Mouse (Mus musculus): ENCODE data around the gene Tgtp2. TPM values are rescaled to one million over a fixed set of nuclear protein-coding genes. Genes with fewer than 3 reads are reported as not detected.
A peak's percentile ranks its signal among the peaks of the same experiment; 100 is the strongest.

Tgtp2 gene
- polyA plus RNA-seq, 1 experiment, result 0.12 TPM

- H3K27me3 ChIP-seq (ENCODE audit: control insufficient read depth, insufficient read depth, insufficient read length), result no peaks in the 10 kb centered on the region
- TF ChIP-seq MAX (IDR thresholded peaks at IDR 0.05) (no peak), MYOD1 (IDR thresholded peaks at IDR 0.05; ENCODE audit: control insufficient read depth, insufficient read length, low read depth) (no peak), USF1 (IDR thresholded peaks at IDR 0.05; ENCODE audit: low read depth) (no peak), MYOG (IDR thresholded peaks at IDR 0.05; ENCODE audit: control insufficient read depth, extremely low read depth, insufficient read length) (no peak), CTCF (IDR thresholded peaks at IDR 0.05; ENCODE audit: control insufficient read depth, insufficient read depth, insufficient read length) (peak; percentile 56), CEBPB (IDR thresholded peaks at IDR 0.05; ENCODE audit: low read depth) (no peak)
- no peaks in the 10 kb centered on the region for H3K79me3 ChIP-seq (ENCODE audit: low read depth)
- H3K36me3 ChIP-seq (ENCODE audit: control insufficient read depth, insufficient read depth), result no peaks in the 10 kb centered on the region
- H3K4me3 ChIP-seq (ENCODE audit: insufficient read depth, poor library complexity, severe bottlenecking), result no peak overlapping the region
- H3K79me2 ChIP-seq (ENCODE audit: control insufficient read depth, insufficient read depth), result no peaks in the 10 kb centered on the region
- no peak overlapping the region for H3ac ChIP-seq (ENCODE audit: control insufficient read depth, insufficient read length, low read depth)
These were observed 39.2 kb upstream of the Tgtp2 start for GRCm38 (mm10) chr11:49103047-49103693.

GRCm38 (mm10) chr11:49101500-49101899 is 37.5 kb upstream of the Tgtp2 start:
- TF ChIP-seq MYOG (IDR thresholded peaks at IDR 0.05; ENCODE audit: control insufficient read depth, extremely low read depth, insufficient read length) (no peak), MYOD1 (IDR thresholded peaks at IDR 0.05; ENCODE audit: control insufficient read depth, insufficient read length, low read depth) (no peak), USF1 (IDR thresholded peaks at IDR 0.05; ENCODE audit: low read depth) (no peak), CTCF (IDR thresholded peaks at IDR 0.05; ENCODE audit: control insufficient read depth, insufficient read depth, insufficient read length) (no peak), FOSL1 (IDR thresholded peaks at IDR 0.05; ENCODE audit: insufficient read depth, low read length, poor library complexity, severe bottlenecking) (no peak), CEBPB (IDR thresholded peaks at IDR 0.05; ENCODE audit: low read depth) (no peak), MAX (IDR thresholded peaks at IDR 0.05) (no peak)
- H3K27me3 ChIP-seq (ENCODE audit: control insufficient read depth, insufficient read depth, insufficient read length), result no peaks in the 10 kb centered on the region
- no peaks in the 10 kb centered on the region for H3K36me3 ChIP-seq (ENCODE audit: control insufficient read depth, insufficient read depth)
- no peaks in the 10 kb centered on the region for H3K79me2 ChIP-seq (ENCODE audit: control insufficient read depth, insufficient read depth)
- no peak overlapping the region for H3K4me3 ChIP-seq (ENCODE audit: insufficient read depth, poor library complexity, severe bottlenecking)
- H3ac ChIP-seq (ENCODE audit: control insufficient read depth, insufficient read length, low read depth), result no peak overlapping the region
- H3K79me3 ChIP-seq (ENCODE audit: low read depth), result no peaks in the 10 kb centered on the region

GRCm38 (mm10) chr11:49100409-49100808 is 36.4 kb upstream of the Tgtp2 start:
- H3K36me3 ChIP-seq (ENCODE audit: control insufficient read depth, insufficient read depth), result no peaks in the 10 kb centered on the region

GRCm38 (mm10) chr11:49095367-49095766 is 31.4 kb upstream of the Tgtp2 start:
- no peaks in the 10 kb centered on the region for H3K36me3 ChIP-seq (ENCODE audit: control insufficient read depth, insufficient read depth)
- no peak overlapping the region for H3ac ChIP-seq (ENCODE audit: control insufficient read depth, insufficient read length, low read depth)
- H3K27me3 ChIP-seq (ENCODE audit: control insufficient read depth, insufficient read depth, insufficient read length), result no peaks in the 10 kb centered on the region
- TF ChIP-seq CEBPB (IDR thresholded peaks at IDR 0.05; ENCODE audit: low read depth) (no peak), MAX (IDR thresholded peaks at IDR 0.05) (no peak), MYOG (IDR thresholded peaks at IDR 0.05; ENCODE audit: control insufficient read depth, extremely low read depth, insufficient read length) (no peak), MYOD1 (IDR thresholded peaks at IDR 0.05; ENCODE audit: control insufficient read depth, insufficient read length, low read depth) (no peak), FOSL1 (IDR thresholded peaks at IDR 0.05; ENCODE audit: insufficient read depth, low read length, poor library complexity, severe bottlenecking) (no peak)
- H3K79me2 ChIP-seq (ENCODE audit: control insufficient read depth, insufficient read depth), result no peaks in the 10 kb centered on the region
- H3K79me3 ChIP-seq (ENCODE audit: low read depth), result no peaks in the 10 kb centered on the region
- no peak overlapping the region for H3K4me3 ChIP-seq (ENCODE audit: insufficient read depth, poor library complexity, severe bottlenecking)

More at GRCm38 (mm10) chr11:49100409-49100808, 36.4 kb upstream of the Tgtp2 start:
- no peaks in the 10 kb centered on the region for H3K27me3 ChIP-seq (ENCODE audit: control insufficient read depth, insufficient read depth, insufficient read length)
- no peaks in the 10 kb centered on the region for H3K79me3 ChIP-seq (ENCODE audit: low read depth)
- H3K4me3 ChIP-seq (ENCODE audit: insufficient read depth, poor library complexity, severe bottlenecking), result no peak overlapping the region
- H3ac ChIP-seq (ENCODE audit: control insufficient read depth, insufficient read length, low read depth), result no peak overlapping the region
- H3K79me2 ChIP-seq (ENCODE audit: control insufficient read depth, insufficient read depth), result no peaks in the 10 kb centered on the region
- TF ChIP-seq FOSL1 (IDR thresholded peaks at IDR 0.05; ENCODE audit: insufficient read depth, low read length, poor library complexity, severe bottlenecking) (no peak), USF1 (IDR thresholded peaks at IDR 0.05; ENCODE audit: low read depth) (no peak), MAX (IDR thresholded peaks at IDR 0.05) (no peak)

GRCm38 (mm10) chr11:49093861-49094660 is 30.1 kb upstream of the Tgtp2 start:
- TF ChIP-seq MYOG (IDR thresholded peaks at IDR 0.05; ENCODE audit: control insufficient read depth, extremely low read depth, insufficient read length) (no peak), CTCF (IDR thresholded peaks at IDR 0.05; ENCODE audit: control insufficient read depth, insufficient read depth, insufficient read length) (no peak), FOSL1 (IDR thresholded peaks at IDR 0.05; ENCODE audit: insufficient read depth, low read length, poor library complexity, severe bottlenecking) (no peak), USF1 (IDR thresholded peaks at IDR 0.05; ENCODE audit: low read depth) (no peak), MYOD1 (IDR thresholded peaks at IDR 0.05; ENCODE audit: control insufficient read depth, insufficient read length, low read depth) (no peak), MAX (IDR thresholded peaks at IDR 0.05) (no peak), CEBPB (IDR thresholded peaks at IDR 0.05; ENCODE audit: low read depth) (no peak)
- H3ac ChIP-seq (ENCODE audit: control insufficient read depth, insufficient read length, low read depth), result no peak overlapping the region
- H3K79me3 ChIP-seq (ENCODE audit: low read depth), result no peaks in the 10 kb centered on the region
- no peaks in the 10 kb centered on the region for H3K36me3 ChIP-seq (ENCODE audit: control insufficient read depth, insufficient read depth)
- H3K4me3 ChIP-seq (ENCODE audit: insufficient read depth, poor library complexity, severe bottlenecking), result no peak overlapping the region
- H3K79me2 ChIP-seq (ENCODE audit: control insufficient read depth, insufficient read depth), result no peaks in the 10 kb centered on the region
- H3K27me3 ChIP-seq (ENCODE audit: control insufficient read depth, insufficient read depth, insufficient read length), result no peaks in the 10 kb centered on the region
